Mouse (Mus musculus): Measurements from ENCODE around the gene Zfp661. TPM values are rescaled to one million over a fixed set of nuclear protein-coding genes. Genes with fewer than 3 reads are reported as not detected.

The Zfp661 gene
- 3.8 TPM for polyA plus RNA-seq (2021)

GRCm38 (mm10) chr2:127586694-127587513, at the start of gene Zfp661, which contains the start of gene Mrps5:
Gene Zfp661 (minus strand): TSS chr2:127587094.
Gene Mrps5 (plus strand): TSS chr2:127587222.
- no peak for TF ChIP-seq CTCF (IDR thresholded peaks at IDR 0.05)
- POLR2A ChIA-PET: interaction anchor here (0.6 kb wide), 1 partner anchor 151 kb away, joined by 3 read pairs; no protein-coding TSS in a partner anchor
- no peaks in the 10 kb centered on the region for H3K27me3 ChIP-seq
- peak; percentile 64 for ATAC-seq
- CTCF ChIA-PET: no interaction called here
- in situ Hi-C loops (cut with MboI; ENCODE audit: low pct_unique_long_range_greater_than_20kb): no loop called here
- DNase-seq (ENCODE audit: low read depth, low spot score): peak; percentile 37

GRCm38 (mm10) chr2:127635581-127635980, 48.7 kb upstream of the Zfp661 start:
- no peak for TF ChIP-seq CTCF (IDR thresholded peaks at IDR 0.05)
- CTCF ChIA-PET: interaction anchor here (1.7 kb wide), 1 partner anchor 10 kb away, joined by 4 read pairs; no protein-coding TSS in a partner anchor
- DNase-seq (ENCODE audit: low read depth, low spot score): no peak
- POLR2A ChIA-PET: no interaction called here
- in situ Hi-C loops (cut with MboI; ENCODE audit: low pct_unique_long_range_greater_than_20kb): no loop called here
- H3K27me3 ChIP-seq: no peaks in the 10 kb centered on the region
- ATAC-seq: no peak

- in situ Hi-C loops (cut with MboI; ENCODE audit: low pct_unique_long_range_greater_than_20kb): no loop called here
- ATAC-seq: no peak
- H3K27me3 ChIP-seq: no peaks in the 10 kb centered on the region
- ChIA-PET POLR2A (no interaction called here), CTCF (no interaction called here)
- no peak for TF ChIP-seq CTCF (IDR thresholded peaks at IDR 0.05)
- no peak for DNase-seq (ENCODE audit: low read depth, low spot score)
These were observed 45.7 kb upstream of the Zfp661 start for GRCm38 (mm10) chr2:127632601-127633000.

- CTCF ChIA-PET: no interaction called here
These were observed 41.2 kb upstream of the Zfp661 start for GRCm38 (mm10) chr2:127627990-127628570.

GRCm38 (mm10) chr2:127627354-127627753, 40.5 kb upstream of the Zfp661 start:
- ChIA-PET CTCF (no interaction called here), POLR2A (no interaction called here)
- no peak for TF ChIP-seq CTCF (IDR thresholded peaks at IDR 0.05)
- in situ Hi-C loops (cut with MboI; ENCODE audit: low pct_unique_long_range_greater_than_20kb): no loop called here
- no peak for DNase-seq (ENCODE audit: low read depth, low spot score)
- no peak for ATAC-seq
- H3K27me3 ChIP-seq: no peaks in the 10 kb centered on the region

More at GRCm38 (mm10) chr2:127627990-127628570, 41.2 kb upstream of the Zfp661 start:
- H3K27me3 ChIP-seq: no peaks in the 10 kb centered on the region
- in situ Hi-C loops (cut with MboI; ENCODE audit: low pct_unique_long_range_greater_than_20kb): no loop called here
- POLR2A ChIA-PET: no interaction called here
- no peak for TF ChIP-seq CTCF (IDR thresholded peaks at IDR 0.05)
- ATAC-seq (no peak), DNase-seq (ENCODE audit: low read depth, low spot score) (no peak)

GRCm38 (mm10) chr2:127625659-127626058, 38.8 kb upstream of the Zfp661 start:
- in situ Hi-C loops (cut with MboI; ENCODE audit: low pct_unique_long_range_greater_than_20kb): no loop called here

GRCm38 (mm10) chr2:127624786-127625185, 37.9 kb upstream of the Zfp661 start:
- in situ Hi-C loops (cut with MboI; ENCODE audit: low pct_unique_long_range_greater_than_20kb): no loop called here
- H3K27me3 ChIP-seq: no peaks in the 10 kb centered on the region
- POLR2A ChIA-PET: no interaction called here
- TF ChIP-seq CTCF (IDR thresholded peaks at IDR 0.05): no peak
- ATAC-seq (no peak), DNase-seq (ENCODE audit: low read depth, low spot score) (no peak)
- CTCF ChIA-PET: no interaction called here

More at GRCm38 (mm10) chr2:127625659-127626058, 38.8 kb upstream of the Zfp661 start:
- ATAC-seq: peak; percentile 73
- TF ChIP-seq CTCF (IDR thresholded peaks at IDR 0.05): no peak
- ChIA-PET CTCF (no interaction called here), POLR2A (no interaction called here)
- H3K27me3 ChIP-seq: no peaks in the 10 kb centered on the region
- no peak for DNase-seq (ENCODE audit: low read depth, low spot score)

- H3K27me3 ChIP-seq: no peaks in the 10 kb centered on the region
- ATAC-seq: no peak
- ChIA-PET POLR2A (no interaction called here), CTCF (no interaction called here)
- DNase-seq (ENCODE audit: low read depth, low spot score): no peak
- in situ Hi-C loops (cut with MboI; ENCODE audit: low pct_unique_long_range_greater_than_20kb): no loop called here
- TF ChIP-seq CTCF (IDR thresholded peaks at IDR 0.05): no peak
These were observed 35.2 kb upstream of the Zfp661 start for GRCm38 (mm10) chr2:127622065-127622464.

- ChIA-PET CTCF (interaction anchor here (2.1 kb wide), 1 partner anchor 12 kb away, joined by 7 read pairs; no protein-coding TSS in a partner anchor), POLR2A (no interaction called here)
- ATAC-seq (no peak), DNase-seq (ENCODE audit: low read depth, low spot score) (no peak)
- no peak for TF ChIP-seq CTCF (IDR thresholded peaks at IDR 0.05)
- in situ Hi-C loops (cut with MboI; ENCODE audit: low pct_unique_long_range_greater_than_20kb): no loop called here
- H3K27me3 ChIP-seq: no peaks in the 10 kb centered on the region
These were observed 32.4 kb upstream of the Zfp661 start for GRCm38 (mm10) chr2:127619311-127619710.

- in situ Hi-C loops (cut with MboI; ENCODE audit: low pct_unique_long_range_greater_than_20kb): no loop called here
- ChIA-PET POLR2A (no interaction called here), CTCF (interaction anchor here (1.0 kb wide), 1 partner anchor 72 kb away, joined by 4 read pairs; no protein-coding TSS in a partner anchor)
- no peak for DNase-seq (ENCODE audit: low read depth, low spot score)
- ATAC-seq: no peak
- TF ChIP-seq CTCF (IDR thresholded peaks at IDR 0.05): no peak
- H3K27me3 ChIP-seq: no peaks in the 10 kb centered on the region
These were observed 25.4 kb upstream of the Zfp661 start for GRCm38 (mm10) chr2:127612288-127612687.

- TF ChIP-seq CTCF (IDR thresholded peaks at IDR 0.05): no peak
- DNase-seq (ENCODE audit: low read depth, low spot score): no peak
- in situ Hi-C loops (cut with MboI; ENCODE audit: low pct_unique_long_range_greater_than_20kb): no loop called here
- ChIA-PET CTCF (no interaction called here), POLR2A (no interaction called here)
- no peak for ATAC-seq
- H3K27me3 ChIP-seq: no peaks in the 10 kb centered on the region
These were observed 24.5 kb upstream of the Zfp661 start for GRCm38 (mm10) chr2:127611386-127611785.

Measured in Patski (cell line).